Mouse (Mus musculus) spleen, adult 2 months (tissue): ENCODE measurements around the gene Rxfp4.

Source experiments
- CTCF ChIP-seq: fragments of 200-500 bp; IDR thresholded peaks from 2 replicates; pipeline ENCODE4 v1.5.1; 2011; ENCODE audit warnings: mild to moderate bottlenecking, inconsistent platforms; ENCODE audit not compliant: insufficient read depth, insufficient read length, insufficient replicate concordance; ENCODE audit errors: extremely low read depth
- POLR2A ChIP-seq: fragments of 200-500 bp; IDR thresholded peaks from 2 replicates; pipeline ENCODE4 v1.6.1; 2011; ENCODE audit warnings: low read depth, low read length, inconsistent platforms

- no peak for TF ChIP-seq POLR2A
- no peak for TF ChIP-seq CTCF
These were observed 1.7 kb upstream of the Rxfp4 start for GRCm38 (mm10) chr3:88654621-88655020.
